Mouse (Mus musculus): ENCODE measurements around the gene Tap1. TPM values are rescaled to one million over a fixed set of nuclear protein-coding genes. Genes with fewer than 3 reads are reported as not detected.
A peak's percentile ranks its signal among the peaks of the same experiment; 100 is the strongest.

Tap1 gene
- polyA plus RNA-seq, 1 experiment: 0.62 TPM

- Histone ChIP-seq H3K4me3 (no peak overlapping the region), H3K4me2 (ENCODE audit: low read depth) (no peak overlapping the region), H3K79me2 (ENCODE audit: control insufficient read depth, insufficient read depth) (no peaks in the 10 kb centered on the region), H3K27me3 (ENCODE audit: control insufficient read depth, insufficient read depth, insufficient read length) (peaks cover 22% of the 10 kb centered on the region), H3ac (ENCODE audit: control insufficient read depth, insufficient read length) (no peak overlapping the region), H3K36me3 (ENCODE audit: control insufficient read depth, insufficient read depth) (no peaks in the 10 kb centered on the region)
- TF ChIP-seq TCF12 (IDR thresholded peaks at IDR 0.05; ENCODE audit: insufficient read depth, poor library complexity, severe bottlenecking) (peak; percentile 82), POLR2AphosphoS2 (IDR thresholded peaks at IDR 0.05; ENCODE audit: insufficient read length, low read depth) (no peak), CEBPB (IDR thresholded peaks at IDR 0.05; ENCODE audit: insufficient read depth, poor library complexity, severe bottlenecking) (no peak), MYOG (IDR thresholded peaks at IDR 0.05; ENCODE audit: control insufficient read depth in 1 of 3, insufficient read depth in 1 of 3, insufficient read length in 2 of 3, low read depth in 2 of 3) (peak; percentile 81 to 83 (median 82)), MYOD1 (IDR thresholded peaks at IDR 0.05; ENCODE audit: control insufficient read depth in 1 of 3, insufficient read length in 2 of 3, low read depth in 2 of 3) (peak; percentile 71 to 92 (median 90)), MAX (IDR thresholded peaks at IDR 0.05; ENCODE audit: low read depth) (no peak), E2F4 (IDR thresholded peaks at IDR 0.05; ENCODE audit: insufficient read depth) (no peak), TCF3 (IDR thresholded peaks at IDR 0.05; ENCODE audit: insufficient read length, low read depth) (peak; percentile 85)
These were observed 23.2 kb downstream of the Tap1 start for GRCm38 (mm10) chr17:34210599-34210998.

- Histone ChIP-seq H3K36me3 (ENCODE audit: control insufficient read depth, insufficient read depth) (no peaks in the 10 kb centered on the region), H3K27me3 (ENCODE audit: control insufficient read depth, insufficient read depth, insufficient read length) (peaks cover 32% of the 10 kb centered on the region), H3ac (ENCODE audit: control insufficient read depth, insufficient read length) (no peak overlapping the region), H3K79me2 (ENCODE audit: control insufficient read depth, insufficient read depth) (no peaks in the 10 kb centered on the region), H3K4me2 (ENCODE audit: low read depth) (no peak overlapping the region), H3K4me3 (no peak overlapping the region)
- TF ChIP-seq TCF3 (IDR thresholded peaks at IDR 0.05; ENCODE audit: insufficient read length, low read depth) (no peak), POLR2A (IDR thresholded peaks at IDR 0.05; ENCODE audit: insufficient read length, low read depth) (no peak), MAX (IDR thresholded peaks at IDR 0.05; ENCODE audit: low read depth) (no peak), USF1 (IDR thresholded peaks at IDR 0.05; ENCODE audit: low read depth) (no peak), SRF (IDR thresholded peaks at IDR 0.05; ENCODE audit: control insufficient read depth, insufficient read length, low read depth) (no peak), MYOD1 (IDR thresholded peaks at IDR 0.05; ENCODE audit: control insufficient read depth in 1 of 3, insufficient read length in 2 of 3, low read depth in 2 of 3) (no peak), MYOG (IDR thresholded peaks at IDR 0.05; ENCODE audit: control insufficient read depth in 1 of 3, insufficient read depth in 1 of 3, insufficient read length in 2 of 3, low read depth in 2 of 3) (no peak), REST (IDR thresholded peaks at IDR 0.05; ENCODE audit: insufficient read depth, insufficient read length) (no peak), CEBPB (IDR thresholded peaks at IDR 0.05; ENCODE audit: insufficient read depth, poor library complexity, severe bottlenecking) (no peak)
These were observed 24.5 kb downstream of the Tap1 start for GRCm38 (mm10) chr17:34211746-34212365.

DNA sequence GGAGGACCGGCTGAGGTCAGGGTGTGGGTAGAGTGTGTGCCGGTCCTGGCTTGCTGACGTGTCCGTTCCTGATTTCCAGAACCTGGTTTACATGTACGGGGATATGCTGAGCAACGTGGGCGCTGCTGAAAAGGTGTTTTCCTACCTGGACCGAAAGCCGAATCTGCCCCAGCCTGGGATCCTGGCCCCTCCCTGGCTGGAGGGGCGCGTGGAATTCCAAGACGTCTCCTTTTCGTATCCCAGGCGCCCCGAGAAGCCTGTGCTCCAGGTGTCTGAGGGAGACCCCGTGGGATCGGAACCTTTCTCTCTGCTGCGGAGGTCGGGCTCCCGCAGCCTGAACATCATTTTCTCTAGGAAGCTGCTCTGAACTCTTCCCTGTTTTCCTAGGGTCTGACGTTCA lies 26.6 kb downstream of the Tap1 start:
- no peak for TF ChIP-seq SRF (IDR thresholded peaks at IDR 0.05; ENCODE audit: control insufficient read depth, insufficient read length, low read depth)
- no peak for TF ChIP-seq POLR2AphosphoS2 (IDR thresholded peaks at IDR 0.05; ENCODE audit: insufficient read length, low read depth)
- TF ChIP-seq CEBPB (IDR thresholded peaks at IDR 0.05; ENCODE audit: insufficient read depth, poor library complexity, severe bottlenecking): no peak
- TF ChIP-seq E2F4 (IDR thresholded peaks at IDR 0.05; ENCODE audit: insufficient read depth): no peak
- TF ChIP-seq MYOD1 (IDR thresholded peaks at IDR 0.05; ENCODE audit: control insufficient read depth in 1 of 3, insufficient read length in 2 of 3, low read depth in 2 of 3): no peak
- TF ChIP-seq TCF3 (IDR thresholded peaks at IDR 0.05; ENCODE audit: insufficient read length, low read depth): no peak
- no peak for TF ChIP-seq MYOG (IDR thresholded peaks at IDR 0.05; ENCODE audit: control insufficient read depth in 1 of 3, insufficient read depth in 1 of 3, insufficient read length in 2 of 3, low read depth in 2 of 3)
- no peak for TF ChIP-seq MAX (IDR thresholded peaks at IDR 0.05; ENCODE audit: low read depth)
- no peak for TF ChIP-seq TCF12 (IDR thresholded peaks at IDR 0.05; ENCODE audit: insufficient read depth, poor library complexity, severe bottlenecking)
- no peak for TF ChIP-seq POLR2A (IDR thresholded peaks at IDR 0.05; ENCODE audit: insufficient read length, low read depth)
- no peak for TF ChIP-seq REST (IDR thresholded peaks at IDR 0.05; ENCODE audit: insufficient read depth, insufficient read length)
- H3K27me3 ChIP-seq (ENCODE audit: control insufficient read depth, insufficient read depth, insufficient read length): peaks cover 50% of the 10 kb centered on the region
- no peak overlapping the region for H3K4me2 ChIP-seq (ENCODE audit: low read depth)
- no peaks in the 10 kb centered on the region for H3K36me3 ChIP-seq (ENCODE audit: control insufficient read depth, insufficient read depth)
- no peaks in the 10 kb centered on the region for H3K79me2 ChIP-seq (ENCODE audit: control insufficient read depth, insufficient read depth)
- no peak overlapping the region for H3K4me3 ChIP-seq
- H3ac ChIP-seq (ENCODE audit: control insufficient read depth, insufficient read length): no peak overlapping the region

GRCm38 (mm10) chr17:34215176-34215575 lies 27.8 kb downstream of the Tap1 start:
- no peak for TF ChIP-seq MAX (IDR thresholded peaks at IDR 0.05; ENCODE audit: low read depth)
- TF ChIP-seq USF1 (IDR thresholded peaks at IDR 0.05; ENCODE audit: low read depth): no peak
- TF ChIP-seq POLR2AphosphoS2 (IDR thresholded peaks at IDR 0.05; ENCODE audit: insufficient read length, low read depth): no peak
- no peak for TF ChIP-seq MYOG (IDR thresholded peaks at IDR 0.05; ENCODE audit: control insufficient read depth in 1 of 3, insufficient read depth in 1 of 3, insufficient read length in 2 of 3, low read depth in 2 of 3)
- no peak for TF ChIP-seq CEBPB (IDR thresholded peaks at IDR 0.05; ENCODE audit: insufficient read depth, poor library complexity, severe bottlenecking)
- TF ChIP-seq E2F4 (IDR thresholded peaks at IDR 0.05; ENCODE audit: insufficient read depth): no peak
- TF ChIP-seq TCF12 (IDR thresholded peaks at IDR 0.05; ENCODE audit: insufficient read depth, poor library complexity, severe bottlenecking): no peak
- TF ChIP-seq MYOD1 (IDR thresholded peaks at IDR 0.05; ENCODE audit: control insufficient read depth in 1 of 3, insufficient read length in 2 of 3, low read depth in 2 of 3): no peak
- TF ChIP-seq REST (IDR thresholded peaks at IDR 0.05; ENCODE audit: insufficient read depth, insufficient read length): no peak
- no peak for TF ChIP-seq POLR2A (IDR thresholded peaks at IDR 0.05; ENCODE audit: insufficient read length, low read depth)
- no peak for TF ChIP-seq SRF (IDR thresholded peaks at IDR 0.05; ENCODE audit: control insufficient read depth, insufficient read length, low read depth)
- no peak for TF ChIP-seq TCF3 (IDR thresholded peaks at IDR 0.05; ENCODE audit: insufficient read length, low read depth)
- Histone ChIP-seq H3ac (ENCODE audit: control insufficient read depth, insufficient read length) (no peak overlapping the region), H3K79me2 (ENCODE audit: control insufficient read depth, insufficient read depth) (no peaks in the 10 kb centered on the region), H3K36me3 (ENCODE audit: control insufficient read depth, insufficient read depth) (no peaks in the 10 kb centered on the region), H3K4me3 (no peak overlapping the region), H3K27me3 (ENCODE audit: control insufficient read depth, insufficient read depth, insufficient read length) (peaks cover 52% of the 10 kb centered on the region), H3K4me2 (ENCODE audit: low read depth) (no peak overlapping the region)
